Mouse (Mus musculus): ENCODE data around the gene Usf1.

The Usf1 gene

GRCm38 (mm10) chr1:171452522-171452921 is 41.4 kb downstream of the Usf1 start:
- DNase-seq (ENCODE audit: low spot score in 2 of 2): no peak

GRCm38 (mm10) chr1:171452923-171453322 is 41.8 kb downstream of the Usf1 start:
- no peak for DNase-seq (ENCODE audit: low spot score in 2 of 2)

- no peak for DNase-seq (ENCODE audit: low spot score in 2 of 2)
These were observed 43.8 kb downstream of the Usf1 start for GRCm38 (mm10) chr1:171454926-171455325.

- DNase-seq (ENCODE audit: low spot score in 2 of 2): no peak
These were observed 46.5 kb downstream of the Usf1 start for GRCm38 (mm10) chr1:171457568-171457967.

GRCm38 (mm10) chr1:171459791-171460190 is 48.7 kb downstream of the Usf1 start:
- no peak for DNase-seq (ENCODE audit: low spot score in 2 of 2)

GRCm38 (mm10) chr1:171460551-171461503 is 49.7 kb downstream of the Usf1 start:
- DNase-seq (ENCODE audit: low spot score in 2 of 2): no peak

GRCm38 (mm10) chr1:171463133-171463532 is 52.0 kb downstream of the Usf1 start:
- DNase-seq (ENCODE audit: low spot score in 2 of 2): no peak

- no peak for DNase-seq (ENCODE audit: low spot score in 2 of 2)
These were observed 54.8 kb downstream of the Usf1 start for GRCm38 (mm10) chr1:171465749-171466412.

- peak; percentile 25 to 40 for DNase-seq (ENCODE audit: low spot score in 2 of 2)
These were observed 55.5 kb downstream of the Usf1 start for GRCm38 (mm10) chr1:171466565-171466964.

Measured in spleen, postnatal 36 days (tissue).